Mouse (Mus musculus) kidney, embryonic 14.5 days (tissue): ENCODE results near the gene Tmem88. TPM values are rescaled to one million over a fixed set of nuclear protein-coding genes. Genes with fewer than 3 reads are reported as not detected.

Experiments
- ATAC-seq: fragments of 200-750 bp; cut with Nextera tagmentation; 2 replicates; pipeline ENCODE4 v1.8.0; 2017; ENCODE audit warnings: moderate number of reproducible peaks, mild to moderate bottlenecking, moderate TSS enrichment, moderate library complexity; ENCODE audit not compliant: low FRiP score, low TSS enrichment
- H3K27ac ChIP-seq: fragments of 300-500 bp; sonication (generic); 2 replicates; pipeline ENCODE4 v1.5.1; 2014; ENCODE audit warnings: low read depth, mild to moderate bottlenecking, low read length, moderate library complexity, mixed read lengths
- H3K27me3 ChIP-seq: fragments of 300-500 bp; sonication (generic); 2 replicates; pipeline ENCODE4 v1.6.1; 2014; ENCODE audit warnings: mild to moderate bottlenecking, low read length; ENCODE audit not compliant: control insufficient read depth, insufficient read depth
- H3K36me3 ChIP-seq: fragments of 300-500 bp; sonication (generic); 2 replicates; pipeline ENCODE4 v1.6.1; 2014; ENCODE audit warnings: low read length, mixed read lengths; ENCODE audit not compliant: control insufficient read depth, insufficient read depth
- H3K4me1 ChIP-seq: fragments of 300-500 bp; sonication (generic); 2 replicates; pipeline ENCODE4 v1.6.1; 2014; ENCODE audit warnings: low read length, mixed read lengths; ENCODE audit not compliant: control insufficient read depth, insufficient read depth
- H3K4me2 ChIP-seq: fragments of 300-500 bp; sonication (generic); replicated peaks from 2 replicates; pipeline ENCODE4 v1.6.1; 2014; ENCODE audit warnings: low read depth, mild to moderate bottlenecking, low read length
- H3K4me3 ChIP-seq: fragments of 300-500 bp; sonication (generic); 2 replicates; pipeline ENCODE4 v1.5.1; 2014; ENCODE audit warnings: mild to moderate bottlenecking, low read length
- H3K9ac ChIP-seq: fragments of 300-500 bp; sonication (generic); 2 replicates; pipeline ENCODE4 v1.6.1; 2014; ENCODE audit warnings: low read depth, mild to moderate bottlenecking, low read length, moderate library complexity
- H3K9me3 ChIP-seq: fragments of 300-500 bp; sonication (generic); 2 replicates; pipeline ENCODE4 v1.6.1; 2016; ENCODE audit warnings: low read length; ENCODE audit not compliant: control insufficient read depth
- WGBS: fragments of 180-500 bp; shearing (Covaris S2); extraction: QIAGEN DNeasy Blood & Tissue Kit; methylation state at CpG from one replicate; pipeline ENCODE4 v1.1.7; 2014; 5-methylcytosine and 5-hydroxymethylcytosine counted together
- polyA plus RNA-seq: library from polyadenylated mRNA; unstranded; fragments of >200 nt; fragmentation: Nextera tagmentation; extraction: Ambion mirVana; gene quantifications from 2 replicates; pipeline ENCODE4 v1.2.1, GENCODE M21; 2014

Tmem88 gene
- polyA plus RNA-seq, result 36.8 and 39.6 TPM in 2 replicates

GRCm38 (mm10) chr11:69398059-69398458 is at the start of gene Tmem88:
Gene Tmem88, minus strand, starts transcription at chr11:69398234.
- Histone ChIP-seq H3K9ac (peak within 1 kb of the TSS; percentile 85), H3K4me2 (peak within 1 kb of the TSS; percentile 79), H3K4me3 (peak within 1 kb of the TSS; percentile 72), H3K9me3 (no peaks in the 10 kb centered on the region), H3K27me3 (no peaks in the 10 kb centered on the region; the same call in 1 of the 2 replicates), H3K4me1 (peaks cover 35% of the 10 kb centered on the region; the same call in 1 of the 2 replicates), H3K36me3 (peaks cover 34% of the 10 kb centered on the region), H3K27ac (peak within 1 kb of the TSS; percentile 37)
- WGBS, result 15% methylated on average over 11 of the region's 16 CpGs
- no peak for ATAC-seq

GRCm38 (mm10) chr11:69447299-69447698 is 49.3 kb upstream of the Tmem88 start:
- Histone ChIP-seq H3K4me2 (no peak overlapping the region), H3K9ac (no peak overlapping the region), H3K36me3 (no peaks in the 10 kb centered on the region), H3K27me3 (no peaks in the 10 kb centered on the region), H3K27ac (no peak overlapping the region), H3K4me3 (no peak overlapping the region), H3K9me3 (peaks cover 4% of the 10 kb centered on the region; the same call in 1 of the 2 replicates), H3K4me1 (0 out of 2 replicates have a peak, but pooled peaks cover under 1% of the 10 kb centered on the region)
- WGBS, result 84% methylated on average over 7 of the region's 7 CpGs
- no peak for ATAC-seq

GRCm38 (mm10) chr11:69443328-69443727 is 45.3 kb upstream of the Tmem88 start:
- Histone ChIP-seq H3K4me3 (no peak overlapping the region), H3K4me1 (no peaks in the 10 kb centered on the region), H3K9ac (no peak overlapping the region), H3K27me3 (no peaks in the 10 kb centered on the region), H3K9me3 (peaks cover 4% of the 10 kb centered on the region; the same call in 1 of the 2 replicates), H3K4me2 (no peak overlapping the region), H3K27ac (no peak overlapping the region), H3K36me3 (no peaks in the 10 kb centered on the region)
- peak; percentile 24; the same call in 1 of the 2 replicates for ATAC-seq
- WGBS, result 20% methylated on average over 5 of the region's 5 CpGs

GRCm38 (mm10) chr11:69437291-69437690 is 39.3 kb upstream of the Tmem88 start:
- no peaks in the 10 kb centered on the region for H3K9me3 ChIP-seq
- no peak overlapping the region for H3K27ac ChIP-seq
- no peaks in the 10 kb centered on the region for H3K27me3 ChIP-seq
- WGBS, result 58% methylated on average over 3 of the region's 3 CpGs
- H3K9ac ChIP-seq, result no peak overlapping the region
- no peak for ATAC-seq
- no peaks in the 10 kb centered on the region for H3K36me3 ChIP-seq
- no peak overlapping the region for H3K4me3 ChIP-seq
- H3K4me1 ChIP-seq, result no peaks in the 10 kb centered on the region
- no peak overlapping the region for H3K4me2 ChIP-seq

GRCm38 (mm10) chr11:69433189-69433588 is 35.2 kb upstream of the Tmem88 start:
- no peak overlapping the region for H3K4me2 ChIP-seq

GRCm38 (mm10) chr11:69432640-69432982 is 34.6 kb upstream of the Tmem88 start:
- ATAC-seq, result no peak
- no peak overlapping the region for H3K9ac ChIP-seq
- H3K27ac ChIP-seq, result no peak overlapping the region
- H3K9me3 ChIP-seq, result no peaks in the 10 kb centered on the region
- H3K4me2 ChIP-seq, result no peak overlapping the region
- peaks cover 5% of the 10 kb centered on the region; the same call in 1 of the 2 replicates for H3K4me1 ChIP-seq
- WGBS, result 58% methylated on average over 11 of the region's 11 CpGs
- no peaks in the 10 kb centered on the region for H3K36me3 ChIP-seq
- no peak overlapping the region for H3K4me3 ChIP-seq
- H3K27me3 ChIP-seq, result no peaks in the 10 kb centered on the region

More at GRCm38 (mm10) chr11:69433189-69433588, 35.2 kb upstream of the Tmem88 start:
- Histone ChIP-seq H3K27me3 (no peaks in the 10 kb centered on the region), H3K27ac (no peak overlapping the region), H3K9ac (no peak overlapping the region), H3K9me3 (no peaks in the 10 kb centered on the region), H3K4me3 (no peak overlapping the region), H3K36me3 (no peaks in the 10 kb centered on the region), H3K4me1 (peaks cover 5% of the 10 kb centered on the region; the same call in 1 of the 2 replicates)
- WGBS, result 70% methylated on average over 6 of the region's 6 CpGs
- no peak for ATAC-seq

- H3K4me2 ChIP-seq, result no peak overlapping the region; the same call in 1 of the 2 replicates
- H3K4me3 ChIP-seq, result no peak overlapping the region
- H3K9ac ChIP-seq, result no peak overlapping the region
- H3K27me3 ChIP-seq, result no peaks in the 10 kb centered on the region
- H3K4me1 ChIP-seq, result peaks cover 5% of the 10 kb centered on the region; the same call in 1 of the 2 replicates
- no peak overlapping the region for H3K27ac ChIP-seq
- WGBS, result 35% methylated on average over 11 of the region's 11 CpGs
- H3K9me3 ChIP-seq, result no peaks in the 10 kb centered on the region
- H3K36me3 ChIP-seq, result no peaks in the 10 kb centered on the region
- peak; percentile 74; the same call in 1 of the 2 replicates for ATAC-seq
Measured at GRCm38 (mm10) chr11:69431829-69432639, 34.0 kb upstream of the Tmem88 start.

- Histone ChIP-seq H3K9me3 (no peaks in the 10 kb centered on the region), H3K36me3 (no peaks in the 10 kb centered on the region), H3K9ac (no peak overlapping the region), H3K4me3 (no peak overlapping the region), H3K27ac (no peak overlapping the region), H3K4me2 (no peak overlapping the region), H3K27me3 (no peaks in the 10 kb centered on the region), H3K4me1 (peaks cover 5% of the 10 kb centered on the region; the same call in 1 of the 2 replicates)
- ATAC-seq, result no peak
- WGBS, result 87% methylated on average over 15 of the region's 15 CpGs
Measured at GRCm38 (mm10) chr11:69430631-69431030, 32.6 kb upstream of the Tmem88 start.

- H3K27me3 ChIP-seq, result no peaks in the 10 kb centered on the region
Measured at GRCm38 (mm10) chr11:69429313-69429712, 31.3 kb upstream of the Tmem88 start.

More at GRCm38 (mm10) chr11:69429313-69429712, 31.3 kb upstream of the Tmem88 start:
- Histone ChIP-seq H3K4me2 (no peak overlapping the region), H3K4me3 (no peak overlapping the region), H3K27ac (no peak overlapping the region), H3K36me3 (no peaks in the 10 kb centered on the region), H3K4me1 (peaks cover 5% of the 10 kb centered on the region; the same call in 1 of the 2 replicates), H3K9ac (no peak overlapping the region; the same call in 1 of the 2 replicates), H3K9me3 (no peaks in the 10 kb centered on the region)
- WGBS, result 37% methylated on average over 2 of the region's 2 CpGs
- ATAC-seq, result no peak
